Mouse (Mus musculus) WW6 (cell line): ENCODE data around the gene Aqp11.

ENCODE experiments used
- DNase-seq: peaks from one replicate; pipeline ENCODE4 v3.0.0-alpha.2; 2013; ENCODE audit warnings: low read depth, low spot score

Gene Aqp11

DNA sequence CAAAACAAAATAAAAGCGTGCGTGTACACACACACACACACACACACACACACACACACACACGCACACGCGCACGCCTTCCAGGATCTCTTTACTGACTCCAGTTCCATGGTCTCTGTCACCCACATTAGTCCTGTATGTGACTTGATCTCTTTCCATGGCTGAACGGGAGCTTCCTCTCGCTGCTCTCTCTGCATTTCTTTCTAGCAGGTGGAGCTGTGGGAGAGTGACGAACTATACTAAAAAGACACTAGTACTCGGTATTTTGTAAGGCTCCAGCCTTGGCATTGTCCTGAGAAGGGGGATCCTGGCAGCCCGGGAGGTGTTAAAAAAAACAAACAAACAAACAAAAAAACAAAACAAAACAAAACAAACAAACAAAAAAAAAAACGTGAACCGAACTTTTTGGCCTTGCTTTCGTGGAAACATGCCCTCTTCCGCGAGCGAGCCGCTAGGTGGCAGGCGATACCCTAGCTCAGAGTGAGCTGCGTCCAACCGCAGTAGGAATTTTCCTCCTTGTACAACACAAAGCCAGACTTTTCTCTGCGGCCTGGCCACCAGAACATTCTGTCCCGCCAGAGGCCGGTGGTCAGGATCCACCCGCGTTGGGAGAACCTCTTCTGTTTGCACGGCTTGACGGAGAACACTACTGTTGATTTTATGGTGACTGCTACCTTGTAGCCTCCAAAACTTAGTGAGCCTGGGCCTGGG, 9.9 kb upstream of the Aqp11 start:
- no peak for DNase-seq

DNA sequence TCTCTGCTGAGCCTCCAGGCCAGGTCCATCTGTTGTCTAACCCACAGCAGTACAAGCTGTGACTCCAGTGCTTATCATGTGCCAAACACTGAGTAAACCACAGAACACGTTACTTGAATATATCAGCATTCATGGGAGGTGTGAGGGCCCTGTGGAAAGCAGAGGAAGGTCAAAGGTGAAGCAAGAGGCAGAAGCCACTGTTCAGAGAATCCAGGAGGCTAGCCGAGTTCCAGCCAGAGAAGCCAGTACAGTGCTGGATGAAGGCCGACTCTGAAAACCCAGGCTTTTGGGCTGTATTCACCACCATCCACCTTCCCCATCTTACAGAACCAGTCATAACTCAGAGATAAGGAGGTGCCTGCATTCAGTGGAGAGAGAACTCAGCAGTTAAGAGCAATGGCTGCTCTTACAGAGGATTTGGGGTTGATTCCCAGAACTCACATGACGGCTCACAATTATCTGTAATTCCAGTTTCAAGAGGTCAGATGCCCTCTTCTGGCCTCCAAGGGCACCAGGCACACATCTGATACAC, 9.2 kb upstream of the Aqp11 start:
- no peak for DNase-seq

GRCm38 (mm10) chr7:97745299-97745698, 7.2 kb upstream of the Aqp11 start:
- no peak for DNase-seq

DNA sequence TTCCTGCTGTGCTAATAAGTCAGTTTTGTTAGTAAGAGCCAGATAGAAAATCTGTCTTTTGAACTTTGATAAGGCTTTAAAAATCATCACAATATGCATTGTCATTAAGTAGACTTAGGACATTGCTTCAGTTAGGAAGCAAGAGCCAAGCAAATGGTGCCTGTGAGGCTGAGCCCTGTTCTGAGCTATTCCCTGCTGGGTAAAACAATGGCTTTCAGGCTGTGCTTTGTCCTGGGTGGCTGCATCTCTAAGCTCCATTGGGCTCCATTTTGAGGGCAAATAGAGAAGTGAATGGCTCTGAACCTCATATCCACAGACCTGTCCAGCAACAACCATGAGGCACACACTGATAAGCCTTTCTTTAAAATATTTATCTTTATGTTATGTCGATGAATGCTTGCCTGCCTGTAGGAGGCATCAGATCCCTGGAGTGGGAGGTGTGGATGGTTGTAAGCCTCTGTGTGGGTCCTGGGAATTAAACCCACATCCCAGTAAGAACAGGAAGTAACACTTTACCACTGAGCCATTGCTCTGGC, 3.7 kb upstream of the Aqp11 start:
- no peak for DNase-seq

DNA sequence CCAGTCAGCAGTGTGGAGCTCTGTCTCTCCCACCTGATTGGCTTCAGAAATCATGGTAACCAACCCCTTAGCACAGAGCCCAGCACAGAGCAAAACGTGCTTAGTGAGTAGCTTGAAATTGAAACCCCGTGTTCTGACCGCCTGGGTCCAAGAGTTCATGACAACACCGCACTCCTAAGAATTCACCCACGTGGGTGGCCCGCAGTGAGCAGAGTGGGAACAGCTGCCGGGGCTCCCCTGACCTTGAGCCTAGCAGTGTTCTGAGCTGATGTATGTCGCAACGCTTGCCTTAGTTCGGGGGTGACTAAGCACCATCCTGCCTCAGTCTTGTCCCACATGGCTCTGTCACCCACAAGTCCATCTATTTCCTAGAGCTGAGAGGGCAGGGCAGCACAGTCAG, 2.9 kb upstream of the Aqp11 start:
- DNase-seq: no peak

- no peak for DNase-seq
Measured at GRCm38 (mm10) chr7:97737256-97737637, 842 bp downstream of the Aqp11 start.

DNA sequence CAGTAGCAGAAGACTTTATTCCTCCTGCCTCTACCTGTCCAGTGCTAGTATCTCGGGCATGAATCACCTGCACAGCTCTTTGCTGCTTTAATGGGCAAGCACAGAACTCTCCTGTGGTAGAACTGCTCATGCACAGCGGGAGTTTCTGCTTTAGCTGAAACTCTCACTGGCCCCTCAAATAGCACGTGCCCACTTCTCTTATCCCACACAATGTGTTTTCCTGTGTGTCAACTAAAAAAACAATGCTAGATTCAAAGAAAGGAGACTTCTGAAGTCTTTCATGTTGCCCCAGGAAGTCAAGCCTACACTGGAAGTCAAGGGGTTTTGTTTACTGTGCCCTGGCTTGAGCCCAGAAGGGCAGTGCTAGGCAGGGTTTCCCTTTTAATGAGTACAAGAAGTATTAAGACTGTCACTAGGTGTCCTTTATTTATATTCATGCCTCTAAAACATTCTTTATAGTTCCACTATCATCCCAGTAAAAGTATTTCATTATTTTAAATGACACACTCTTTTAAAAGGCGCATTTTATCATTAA, 2.1 kb downstream of the Aqp11 start:
- DNase-seq: no peak

DNA sequence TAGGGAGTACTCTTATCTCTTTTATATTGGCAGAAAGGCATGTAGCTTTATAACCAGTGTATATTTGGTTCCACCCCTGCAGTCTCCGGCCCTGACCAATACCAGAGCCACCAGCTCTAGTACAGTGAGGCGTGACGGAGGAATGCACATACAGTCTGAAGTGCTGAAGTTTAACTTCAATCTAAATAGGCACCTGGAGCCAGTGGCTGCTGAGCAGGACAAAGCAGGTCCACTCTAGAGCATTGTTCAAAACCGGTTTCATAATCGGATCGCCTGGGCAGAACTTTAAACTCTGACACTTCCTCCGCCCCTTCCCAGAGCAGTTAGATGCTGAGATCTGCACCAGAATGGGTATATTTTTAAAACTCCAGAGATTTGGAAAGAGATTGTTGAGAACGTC, 3.1 kb downstream of the Aqp11 start:
- no peak for DNase-seq

- DNase-seq: no peak
Measured at GRCm38 (mm10) chr7:97733606-97734005, 4.5 kb downstream of the Aqp11 start.

DNA sequence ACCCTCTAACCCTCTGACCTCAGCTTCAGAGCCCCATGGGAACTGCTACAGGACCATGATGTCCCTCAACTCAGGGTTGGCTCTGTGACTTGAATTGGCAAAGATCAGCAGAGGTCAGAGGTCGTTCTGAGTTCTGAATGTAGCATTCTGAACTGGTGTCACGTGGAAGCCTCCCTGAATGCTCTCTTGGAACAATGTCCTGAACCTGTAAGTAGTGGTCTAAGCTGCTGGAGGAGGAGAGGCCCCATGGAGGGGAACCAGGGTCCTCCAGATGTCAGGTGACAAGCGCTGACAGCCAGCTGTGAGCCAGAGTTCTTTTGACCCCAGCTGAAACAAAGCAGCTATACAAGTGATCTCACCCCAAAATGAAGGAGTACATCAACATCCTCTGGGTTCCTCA, 7.7 kb downstream of the Aqp11 start:
- DNase-seq: no peak

GRCm38 (mm10) chr7:97728666-97729614, 9.1 kb downstream of the Aqp11 start:
- DNase-seq: no peak

DNA sequence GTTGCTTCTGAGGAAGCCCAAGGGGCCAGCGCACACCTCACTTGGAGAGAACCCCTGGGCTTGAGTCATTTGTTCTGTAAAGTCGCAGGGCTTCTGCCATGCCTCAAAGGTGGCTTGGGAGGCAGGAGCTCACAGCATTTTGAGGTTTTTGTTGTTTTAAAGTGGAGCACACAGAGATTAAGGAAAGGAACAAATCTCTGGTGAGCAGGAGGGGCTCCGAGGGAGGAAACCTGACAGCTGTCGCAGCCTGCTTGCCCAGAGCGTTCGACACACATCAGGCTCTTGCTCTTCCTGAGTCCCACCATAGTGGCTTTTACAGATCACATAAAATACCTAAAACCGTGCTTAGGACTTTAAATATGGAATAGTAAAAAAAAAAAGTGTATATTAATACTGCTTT, 11.3 kb downstream of the Aqp11 start:
- no peak for DNase-seq

GRCm38 (mm10) chr7:97726080-97726479, 12.0 kb downstream of the Aqp11 start:
- no peak for DNase-seq

- no peak for DNase-seq
Measured at GRCm38 (mm10) chr7:97725401-97725800, 12.7 kb downstream of the Aqp11 start.

DNA sequence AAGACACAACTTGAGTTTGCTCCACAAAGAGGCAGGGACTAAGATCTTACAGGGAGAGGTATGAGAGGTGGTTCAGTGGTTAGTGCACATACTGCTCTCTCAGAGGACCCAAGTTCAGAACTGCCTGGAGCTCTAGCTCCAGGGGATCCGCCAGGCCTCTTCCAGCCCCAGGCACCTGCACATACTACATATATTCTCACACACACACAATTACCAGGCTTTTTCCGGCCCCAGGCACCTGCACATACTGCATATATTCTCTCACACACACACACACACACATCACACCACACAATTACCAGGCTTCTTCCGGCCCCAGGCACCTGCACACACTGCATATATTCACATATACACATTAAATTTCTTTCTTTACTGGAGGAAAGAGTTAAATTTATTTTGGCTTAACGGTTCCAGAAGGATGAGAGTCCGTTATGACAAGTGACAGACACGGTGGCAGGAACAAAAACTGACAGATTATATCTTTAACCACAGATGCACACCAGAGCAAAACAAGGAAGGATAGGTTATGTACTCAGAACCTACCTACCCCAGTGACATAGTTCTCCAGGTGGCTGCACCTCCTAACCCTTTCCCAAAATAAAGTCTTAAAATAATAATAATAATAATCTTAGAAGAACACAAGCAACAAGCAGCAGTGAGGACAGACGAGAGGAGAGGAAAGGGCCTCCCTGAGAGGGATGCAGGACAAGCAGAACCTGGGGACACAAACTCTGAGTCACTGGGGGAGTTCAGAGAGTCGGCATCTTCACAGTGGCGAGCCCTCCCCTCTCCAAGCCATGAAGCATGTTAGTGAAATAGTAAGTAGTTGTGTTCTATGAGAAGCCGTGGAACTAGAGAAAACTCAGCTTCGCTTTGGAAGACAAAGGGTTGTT, 14.2 kb downstream of the Aqp11 start:
- no peak for DNase-seq

GRCm38 (mm10) chr7:97722278-97722918, 15.7 kb downstream of the Aqp11 start:
- DNase-seq: no peak

DNA sequence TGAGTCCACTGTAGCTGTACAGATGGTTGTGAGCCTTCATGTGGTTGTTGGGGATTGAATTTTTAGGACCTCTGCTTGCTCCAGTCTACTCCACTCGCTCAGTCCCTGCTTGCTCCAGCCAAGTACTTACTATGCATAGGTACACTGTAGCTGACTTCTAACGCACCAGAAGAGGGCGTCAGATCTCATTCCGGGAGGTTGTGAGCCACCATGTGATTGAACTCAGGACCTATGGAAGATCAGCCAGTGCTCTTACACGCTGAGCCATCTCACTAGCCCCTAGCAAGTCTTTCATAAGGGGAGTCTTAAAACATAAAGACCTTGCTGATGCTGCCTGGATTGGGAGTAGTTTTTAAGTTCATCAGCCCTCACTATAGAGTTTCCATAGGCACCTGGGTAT, 18.0 kb downstream of the Aqp11 start:
- DNase-seq: no peak

DNA sequence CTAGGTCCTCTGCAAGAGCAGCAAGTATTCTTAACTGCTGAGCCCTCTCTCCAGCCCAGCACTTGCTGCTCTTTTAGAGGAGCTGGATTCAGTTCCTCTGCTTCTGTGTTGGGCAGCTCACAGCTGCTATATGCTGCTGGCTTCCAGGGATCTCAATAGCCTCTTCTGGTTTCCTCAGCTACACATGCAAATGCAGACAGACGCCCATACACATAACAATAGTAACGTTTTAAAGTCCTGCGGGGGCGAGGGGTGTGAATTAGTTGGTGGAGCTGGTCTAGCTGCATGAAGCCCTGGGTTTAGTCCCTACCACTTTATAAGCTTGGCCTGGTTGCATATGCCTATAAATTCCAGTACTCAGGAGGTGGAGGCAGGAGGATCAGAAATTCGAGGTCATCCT, 19.0 kb downstream of the Aqp11 start:
- no peak for DNase-seq

DNA sequence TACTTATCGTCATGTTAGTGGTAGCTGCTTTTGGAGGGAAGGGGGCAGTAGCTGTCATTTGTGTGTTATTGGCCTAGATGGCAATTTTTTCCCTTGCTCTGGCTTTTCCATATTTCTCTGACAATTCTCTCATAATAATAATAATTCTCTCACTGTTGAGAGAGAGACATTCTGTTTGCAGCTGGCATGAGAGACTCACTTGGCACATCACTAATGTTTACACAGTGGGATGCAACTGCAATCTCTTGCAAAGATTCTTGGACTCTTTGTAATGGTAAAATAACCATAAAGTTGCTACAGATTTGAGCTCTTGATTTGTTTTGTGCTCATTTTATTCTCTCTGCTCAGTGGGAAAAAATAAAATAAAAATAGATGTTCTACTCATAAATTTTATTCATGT, 20.8 kb downstream of the Aqp11 start:
- no peak for DNase-seq

- no peak for DNase-seq
Measured at GRCm38 (mm10) chr7:97714651-97715050, 23.4 kb downstream of the Aqp11 start.

GRCm38 (mm10) chr7:97709204-97709603, 28.9 kb downstream of the Aqp11 start:
- no peak for DNase-seq
